Mouse (Mus musculus) ES-Bruce4 (cell line): Measurements from ENCODE around the gene H3f3a.

Source experiments
- CTCF ChIP-seq: IDR thresholded peaks from one replicate; pipeline ENCODE4 v1.8.1; 2011; ENCODE audit warnings: low read depth, low read length
- EP300 ChIP-seq: IDR thresholded peaks from 2 replicates; pipeline ENCODE4 v1.6.1; 2011; ENCODE audit warnings: low read depth, low read length; ENCODE audit not compliant: insufficient read depth
- POLR2A ChIP-seq: IDR thresholded peaks from one replicate; pipeline ENCODE4 v1.8.1; 2011; ENCODE audit warnings: low read length; ENCODE audit not compliant: insufficient read depth

DNA sequence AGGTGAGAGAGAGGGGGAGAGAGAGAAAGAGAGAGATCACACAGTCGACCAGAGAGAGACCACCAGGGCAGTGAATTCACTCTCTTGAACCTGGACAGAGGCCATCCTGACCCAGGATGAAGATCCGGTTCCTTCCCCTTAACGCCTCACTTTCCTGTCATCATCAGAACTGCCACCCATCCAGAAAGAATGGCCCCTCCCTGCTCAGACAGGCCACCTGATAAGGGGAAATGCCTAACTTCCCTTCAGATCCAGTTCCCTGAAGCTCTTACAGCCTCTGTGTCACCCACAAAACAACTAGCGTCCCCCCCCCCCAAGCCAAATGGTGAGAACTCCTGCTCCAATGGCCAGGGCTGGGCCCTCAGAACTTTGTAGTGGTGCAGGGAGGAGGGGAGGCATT is 42.0 kb downstream of the H3f3a start:
- TF ChIP-seq EP300 (no peak), POLR2A (no peak), CTCF (no peak)
